Mouse (Mus musculus) embryonic fibroblast, embryonic 13.5 days (primary cell): ENCODE results near the gene Tbc1d10c.

Experiments used
- CTCF ChIP-seq: IDR thresholded peaks from 2 replicates; pipeline ENCODE4 v1.5.1; 2011; ENCODE audit warnings: mild to moderate bottlenecking, control low read depth, low read length, moderate library complexity, borderline replicate concordance; ENCODE audit not compliant: insufficient read depth
- POLR2A ChIP-seq: IDR thresholded peaks from 2 replicates; pipeline ENCODE4 v1.6.1; 2011; ENCODE audit warnings: low read depth, mild to moderate bottlenecking, control low read depth, low read length, moderate library complexity

- TF ChIP-seq CTCF: no peak
- TF ChIP-seq POLR2A: no peak
Observed at GRCm38 (mm10) chr19:4147782-4148490, 43.1 kb downstream of the Tbc1d10c start.
